Mouse (Mus musculus) lung, postnatal 0 days (tissue): ENCODE data around the gene Sdhaf3.

Experiments used
- CTCF ChIP-seq: IDR thresholded peaks from 2 replicates; pipeline ENCODE4 v1.5.1; 2016; ENCODE audit warnings: antibody characterized with exemption, mild to moderate bottlenecking
- EP300 ChIP-seq: IDR thresholded peaks from 2 replicates; pipeline ENCODE4 v1.6.1; 2016; ENCODE audit warnings: antibody characterized with exemption, mild to moderate bottlenecking, control low read depth

DNA sequence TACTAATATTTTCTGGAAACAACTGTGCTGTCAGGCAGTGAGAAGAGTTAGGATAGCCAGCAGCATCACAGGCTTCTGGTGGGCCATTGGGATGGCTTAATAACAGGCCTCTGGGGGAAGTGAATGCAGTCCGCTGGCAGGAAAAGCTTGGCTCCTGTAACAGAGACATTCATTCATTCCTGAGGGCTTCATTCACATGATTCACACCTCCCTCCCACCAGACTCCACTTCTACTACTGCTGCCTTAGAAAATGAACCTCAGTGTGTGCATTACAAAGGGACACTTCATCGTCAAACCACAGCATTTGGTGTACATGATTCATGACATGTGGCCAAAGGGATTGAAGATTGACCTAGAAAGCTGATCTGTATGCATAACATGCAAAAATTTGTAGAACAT is 128.6 kb downstream of the Sdhaf3 start:
- TF ChIP-seq CTCF, result no peak
- TF ChIP-seq EP300, result no peak
